Mouse (Mus musculus) stomach, embryonic 14.5 days (tissue): ENCODE measurements around the gene Optc. TPM values are rescaled to one million over a fixed set of nuclear protein-coding genes. Genes with fewer than 3 reads are reported as not detected.

Source experiments
- ATAC-seq: fragments of 200-750 bp; cut with Nextera tagmentation; 2 replicates; pipeline ENCODE4 v1.8.0; 2017; ENCODE audit warnings: low read depth, moderate TSS enrichment; ENCODE audit not compliant: insufficient number of reproducible peaks, insufficient read depth, low FRiP score
- H3K27ac ChIP-seq: fragments of 300-500 bp; sonication (generic); 2 replicates; pipeline ENCODE4 v1.5.1; 2014; ENCODE audit warnings: mild to moderate bottlenecking, low read length, moderate library complexity, mixed read lengths
- H3K27me3 ChIP-seq: fragments of 300-500 bp; sonication (generic); 2 replicates; pipeline ENCODE4 v1.6.1; 2014; ENCODE audit warnings: low read length, control low read depth, mixed read lengths; ENCODE audit not compliant: control insufficient read depth, insufficient read depth
- H3K36me3 ChIP-seq: fragments of 300-500 bp; sonication (generic); 2 replicates; pipeline ENCODE4 v1.6.1; 2014; ENCODE audit warnings: mild to moderate bottlenecking, control low read depth, low read length, moderate library complexity, mixed read lengths; ENCODE audit not compliant: control insufficient read depth, insufficient read depth
- H3K4me1 ChIP-seq: fragments of 300-500 bp; sonication (generic); 2 replicates; pipeline ENCODE4 v1.6.1; 2014; ENCODE audit warnings: low read length, control low read depth, mixed read lengths; ENCODE audit not compliant: control insufficient read depth, insufficient read depth
- H3K4me2 ChIP-seq: fragments of 300-500 bp; sonication (generic); replicated peaks from 2 replicates; pipeline ENCODE4 v1.6.1; 2014; ENCODE audit warnings: low read depth, low read length, control low read depth
- H3K4me3 ChIP-seq: fragments of 300-500 bp; sonication (generic); 2 replicates; pipeline ENCODE4 v1.5.1; 2014; ENCODE audit warnings: low read depth, low read length, control low read depth
- H3K9ac ChIP-seq: fragments of 300-500 bp; sonication (generic); replicated peaks from 2 replicates; pipeline ENCODE4 v1.6.1; 2014; ENCODE audit warnings: low read depth, mild to moderate bottlenecking, control low read depth, low read length, moderate library complexity, mixed read lengths
- H3K9me3 ChIP-seq: fragments of 300-500 bp; sonication (generic); 2 replicates; pipeline ENCODE4 v1.6.1; 2016; ENCODE audit warnings: low read depth, low read length, control low read depth; ENCODE audit not compliant: control insufficient read depth
- WGBS: fragments of 180-500 bp; shearing (Covaris S2); extraction: QIAGEN DNeasy Blood & Tissue Kit; methylation state at CpG from one replicate; pipeline ENCODE4 v1.1.7; 2014; 5-methylcytosine and 5-hydroxymethylcytosine counted together
- polyA plus RNA-seq: library from polyadenylated mRNA; unstranded; fragments of >200 nt; fragmentation: Nextera tagmentation; extraction: Ambion mirVana; gene quantifications from 2 replicates; pipeline ENCODE4 v1.2.1, GENCODE M21; 2014

The Optc gene
- polyA plus RNA-seq, 1 experiment from 2014 or later = 1.8 TPM

DNA sequence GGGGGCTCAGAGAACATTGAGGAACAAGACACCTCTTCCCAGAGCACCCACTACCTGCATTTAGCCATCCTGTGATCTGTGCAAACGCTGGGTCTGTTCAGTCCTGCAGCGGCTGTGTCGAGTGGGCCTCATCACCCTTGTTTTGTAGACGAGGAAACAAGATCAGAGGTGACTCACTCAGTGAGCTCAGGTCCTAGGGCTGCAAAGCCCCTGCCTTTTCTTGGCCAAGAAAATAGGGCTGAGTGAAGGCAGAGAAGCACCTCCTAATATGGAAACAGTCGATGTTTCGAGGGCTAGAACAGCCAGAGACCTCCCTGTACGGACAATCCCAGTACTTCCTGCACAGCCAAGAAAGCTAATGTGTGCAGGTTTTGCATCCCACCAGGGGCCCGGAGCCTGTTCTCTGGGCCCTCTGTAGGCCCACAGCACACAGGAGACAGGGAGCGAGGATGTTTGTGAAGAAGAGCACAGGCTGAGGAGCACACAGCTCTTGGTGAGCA is 8.7 kb downstream of the Optc start:
- Histone ChIP-seq H3K27me3 (no peaks in the 10 kb centered on the region), H3K27ac (peak overlapping the region; percentile 87), H3K9ac (no peak overlapping the region), H3K9me3 (no peaks in the 10 kb centered on the region), H3K36me3 (no peaks in the 10 kb centered on the region), H3K4me2 (0 out of 2 replicates have a peak overlapping the region, but pooled peaks have one; percentile 11), H3K4me3 (no peak overlapping the region; the same call in 1 of the 2 replicates), H3K4me1 (peaks cover 14% of the 10 kb centered on the region; the same call in 1 of the 2 replicates)
- peak; percentile 23; the same call in 1 of the 2 replicates for ATAC-seq
- 50% methylated on average over 9 of the region's 9 CpGs for WGBS

DNA sequence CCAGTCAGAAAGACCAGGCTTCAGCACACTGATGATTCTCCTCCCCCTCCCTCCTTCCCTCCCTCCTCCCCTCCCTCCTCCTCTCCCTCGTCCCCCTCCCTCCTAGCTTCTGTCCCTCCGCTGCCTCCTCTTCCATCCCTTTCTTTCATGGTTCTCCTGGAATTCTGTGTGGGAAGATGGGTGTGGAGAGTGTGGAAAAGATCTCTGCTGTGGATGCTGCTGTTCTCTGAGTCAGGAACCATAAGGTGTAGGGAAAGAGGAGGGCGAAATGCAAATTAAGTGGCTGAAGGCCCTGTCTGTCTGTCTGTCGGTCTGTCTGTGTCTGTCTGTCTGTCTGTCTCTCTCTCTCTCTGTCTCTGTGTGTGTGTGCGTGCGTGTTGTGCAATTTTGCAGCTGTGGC is 10.5 kb downstream of the Optc start:
- Histone ChIP-seq H3K27ac (peak overlapping the region; percentile 7; the same call in 1 of the 2 replicates), H3K4me3 (no peak overlapping the region), H3K4me1 (peaks cover 28% of the 10 kb centered on the region), H3K36me3 (no peaks in the 10 kb centered on the region), H3K27me3 (no peaks in the 10 kb centered on the region), H3K4me2 (no peak overlapping the region), H3K9me3 (no peaks in the 10 kb centered on the region), H3K9ac (no peak overlapping the region)
- ATAC-seq = no peak
- WGBS = 81% methylated on average over 6 of the region's 6 CpGs

DNA sequence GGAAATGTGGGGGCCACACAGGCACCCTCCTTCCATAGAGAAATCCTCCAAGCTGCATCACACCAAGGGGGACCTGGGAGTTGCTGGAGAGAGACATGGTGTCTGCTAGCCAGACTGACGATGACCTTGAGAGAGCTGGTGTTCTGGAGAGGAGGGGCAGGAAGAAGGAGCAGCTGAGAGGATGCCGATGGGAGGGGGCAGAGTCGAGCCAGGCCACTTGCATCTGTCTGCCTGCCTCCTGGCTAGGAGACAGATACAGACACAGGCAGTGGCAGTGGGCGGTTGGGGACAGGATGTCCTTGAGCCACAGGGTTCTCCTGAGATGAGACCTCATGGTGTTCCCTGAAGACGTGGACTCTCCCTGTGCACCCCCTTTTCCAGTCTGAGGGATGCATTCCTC is 16.3 kb downstream of the Optc start:
- no peak overlapping the region for H3K9ac ChIP-seq
- WGBS = 22% methylated on average over 5 of the region's 5 CpGs

DNA sequence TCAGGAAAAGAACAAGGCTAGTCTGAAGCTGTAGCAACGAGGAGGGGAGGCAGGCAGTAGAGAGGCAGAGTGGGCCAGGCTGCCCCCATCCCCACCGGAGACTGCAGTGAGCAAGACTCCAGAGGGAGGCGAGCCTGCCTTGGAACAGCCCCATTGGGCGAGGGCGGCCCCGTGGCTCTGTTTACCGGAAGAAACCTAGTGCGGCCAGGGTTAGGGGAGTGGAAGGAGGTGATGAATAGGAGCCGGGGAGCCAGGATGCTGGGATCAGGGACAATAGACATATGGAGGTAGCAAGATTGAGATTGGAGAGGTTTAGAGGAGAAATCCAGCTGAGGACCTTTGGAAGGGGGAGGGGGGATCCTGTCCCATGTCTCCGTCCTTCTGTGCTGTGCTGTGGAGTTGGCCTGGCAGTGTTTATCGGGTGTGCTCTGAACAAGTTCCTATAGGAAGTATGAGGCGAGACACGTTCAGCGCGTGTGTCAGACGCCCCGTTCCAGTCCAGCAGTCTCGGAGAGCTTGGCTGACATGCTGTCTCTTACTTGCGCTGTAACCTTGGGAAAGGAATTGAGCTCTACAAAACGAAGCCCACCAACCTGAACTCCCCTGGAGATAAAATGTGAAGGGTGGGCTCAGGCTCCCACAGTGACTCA is 17.7 kb downstream of the Optc start:
- 18% methylated on average over 20 of the region's 20 CpGs for WGBS
- Histone ChIP-seq H3K9me3 (no peaks in the 10 kb centered on the region), H3K4me1 (peaks cover 59% of the 10 kb centered on the region), H3K9ac (no peak overlapping the region), H3K27me3 (no peaks in the 10 kb centered on the region), H3K36me3 (no peaks in the 10 kb centered on the region), H3K27ac (peak overlapping the region; percentile 58; the same call in 1 of the 2 replicates), H3K4me2 (peak overlapping the region; percentile 26), H3K4me3 (no peak overlapping the region)
- no peak for ATAC-seq

More for the DNA sequence above, 16.3 kb downstream of the Optc start:
- Histone ChIP-seq H3K27ac (peak overlapping the region; percentile 35; the same call in 1 of the 2 replicates), H3K27me3 (no peaks in the 10 kb centered on the region), H3K4me1 (peaks cover 63% of the 10 kb centered on the region), H3K36me3 (no peaks in the 10 kb centered on the region), H3K4me2 (no peak overlapping the region), H3K9me3 (no peaks in the 10 kb centered on the region), H3K4me3 (no peak overlapping the region)
- no peak; the same call in 1 of the 2 replicates for ATAC-seq

DNA sequence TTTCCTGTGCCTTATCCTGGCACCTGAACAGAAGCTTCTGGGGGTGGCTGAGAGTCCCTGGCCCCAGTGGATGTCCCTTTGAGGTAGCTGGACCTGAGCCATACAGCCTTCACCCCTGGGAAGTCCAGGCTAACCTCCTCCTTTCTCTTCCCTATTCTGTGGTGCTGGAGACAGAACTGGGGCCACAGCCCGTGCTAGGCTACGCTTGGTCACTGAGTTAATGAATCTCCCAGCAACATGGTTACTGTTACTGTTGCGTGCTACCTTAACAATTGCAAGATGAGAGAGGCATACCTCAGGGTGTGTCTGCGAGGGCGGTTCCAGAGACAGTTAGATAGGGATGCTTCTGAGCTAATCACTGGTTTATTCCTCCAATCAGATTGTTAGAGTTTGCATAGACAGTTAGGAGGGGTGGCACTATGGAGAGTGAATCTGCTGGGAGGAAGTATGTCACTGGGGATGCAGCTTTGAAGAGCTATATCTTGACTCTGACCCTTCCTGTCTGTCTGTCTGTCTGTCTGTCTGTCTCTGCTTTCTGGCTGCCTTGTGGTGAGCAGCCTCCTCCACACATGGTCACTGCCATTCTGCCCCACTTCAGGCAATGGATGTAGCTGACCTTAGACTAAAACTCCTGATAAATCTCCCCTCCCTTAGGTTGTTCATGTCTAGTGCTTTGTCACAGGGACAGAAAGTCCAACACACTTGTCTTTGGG is 20.1 kb downstream of the Optc start:
- ATAC-seq = no peak
- 86% methylated on average over 5 of the region's 5 CpGs for WGBS
- Histone ChIP-seq H3K36me3 (no peaks in the 10 kb centered on the region), H3K4me3 (no peak overlapping the region), H3K27me3 (no peaks in the 10 kb centered on the region), H3K4me2 (no peak overlapping the region), H3K9me3 (no peaks in the 10 kb centered on the region), H3K27ac (no peak overlapping the region), H3K9ac (no peak overlapping the region), H3K4me1 (peaks cover 44% of the 10 kb centered on the region)

DNA sequence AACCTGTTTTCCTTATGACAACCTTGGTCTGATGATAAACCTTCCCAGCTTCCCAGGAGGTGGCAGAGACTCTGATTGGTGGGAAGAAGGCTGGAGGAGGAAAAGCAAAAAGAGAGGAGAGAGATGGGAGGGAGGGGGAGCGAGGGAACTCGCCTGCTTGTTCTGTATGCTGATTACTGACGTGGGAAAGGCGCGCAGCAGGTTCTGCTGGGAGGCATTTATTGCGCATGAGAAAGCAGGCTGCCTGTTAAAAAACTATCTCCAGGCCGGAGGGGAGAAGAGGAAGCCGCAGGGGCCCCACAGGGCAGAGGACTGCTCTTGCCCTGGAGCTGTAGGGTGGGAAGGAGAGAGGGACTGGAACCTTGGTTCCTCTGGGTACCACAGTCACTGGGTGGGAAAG is 20.8 kb downstream of the Optc start:
- no peak overlapping the region for H3K9ac ChIP-seq

DNA sequence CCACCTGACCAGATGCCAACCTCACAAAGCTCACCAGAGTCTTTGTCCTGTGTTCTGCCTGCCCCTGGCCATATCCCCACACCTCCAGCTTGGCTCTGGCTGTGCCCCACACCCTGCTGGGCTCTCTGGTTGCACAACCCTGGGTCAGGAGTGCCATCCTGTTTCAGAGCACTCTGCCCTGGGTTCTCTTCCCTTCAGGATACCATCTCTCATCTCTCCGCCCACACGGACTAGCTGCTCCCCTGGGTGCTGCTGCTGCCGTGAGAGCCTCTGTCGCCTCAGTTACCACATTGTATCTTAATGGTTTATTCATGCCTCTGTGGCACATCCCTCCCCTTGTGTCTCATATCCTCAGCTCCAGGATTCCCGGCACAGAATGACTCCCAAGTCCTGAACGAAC is 21.4 kb downstream of the Optc start:
- ATAC-seq = no peak
- Histone ChIP-seq H3K4me1 (peaks cover 38% of the 10 kb centered on the region), H3K9me3 (no peaks in the 10 kb centered on the region), H3K4me3 (no peak overlapping the region), H3K4me2 (no peak overlapping the region), H3K9ac (no peak overlapping the region), H3K36me3 (no peaks in the 10 kb centered on the region), H3K27ac (no peak overlapping the region), H3K27me3 (no peaks in the 10 kb centered on the region)
- 56% methylated on average over 6 of the region's 6 CpGs for WGBS

More for the DNA sequence above, 20.8 kb downstream of the Optc start:
- no peaks in the 10 kb centered on the region for H3K9me3 ChIP-seq
- H3K36me3 ChIP-seq = no peaks in the 10 kb centered on the region
- H3K4me2 ChIP-seq = no peak overlapping the region
- H3K27ac ChIP-seq = no peak overlapping the region
- 17% methylated on average over 8 of the region's 8 CpGs for WGBS
- H3K27me3 ChIP-seq = no peaks in the 10 kb centered on the region
- H3K4me3 ChIP-seq = no peak overlapping the region
- ATAC-seq = no peak
- H3K4me1 ChIP-seq = peaks cover 40% of the 10 kb centered on the region

DNA sequence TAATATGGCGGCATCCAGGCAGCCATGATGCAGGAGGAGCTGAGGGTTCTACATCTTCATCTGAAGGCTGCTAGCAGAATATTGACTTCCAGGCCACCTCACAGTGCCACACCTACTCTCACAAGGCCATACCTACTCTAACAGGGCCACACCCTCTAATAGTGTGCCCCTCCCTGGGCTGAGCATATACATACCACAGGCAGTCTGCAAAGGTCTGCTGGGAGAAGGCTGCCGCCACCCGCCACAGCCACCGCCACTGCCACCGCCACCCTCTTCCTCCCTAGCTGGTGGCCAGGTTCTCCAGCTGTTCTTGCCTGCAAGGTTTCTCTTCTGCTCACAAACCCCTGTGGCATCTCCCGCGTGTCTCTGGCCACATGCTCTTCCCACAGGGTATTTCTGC is 22.0 kb downstream of the Optc start:
- no peaks in the 10 kb centered on the region for H3K36me3 ChIP-seq
- H3K27me3 ChIP-seq = no peaks in the 10 kb centered on the region
- H3K4me3 ChIP-seq = no peak overlapping the region
- ATAC-seq = 0 out of 2 replicates have a peak, but pooled peaks have one; percentile 19
- H3K4me2 ChIP-seq = no peak overlapping the region
- 92% methylated on average over 7 of the region's 7 CpGs for WGBS
- H3K9me3 ChIP-seq = no peaks in the 10 kb centered on the region
- H3K27ac ChIP-seq = no peak overlapping the region
- peaks cover 32% of the 10 kb centered on the region for H3K4me1 ChIP-seq
- H3K9ac ChIP-seq = no peak overlapping the region
